Mouse (Mus musculus): ENCODE measurements at regions not wholly inside any gene's neighbourhood (a gene's known extent, or its start where the extent isn't known, plus 50 kb on each side); places are given as distances from the start of the nearest gene placed in this dataset.
"Not testable (repeated sequence)": the region's sequence is repeated elsewhere in the genome, so short reads cannot be mapped to it uniquely, and the experiment has no call there.

- peak; percentile 73 for ATAC-seq (ENCODE audit: low FRiP score)
These were observed 505.2 kb downstream of the Cypt12 start for GRCm38 (mm10) chr3:18453220-18453985.

GRCm38 (mm10) chr3:18453986-18454291 lies 505.7 kb downstream of the Cypt12 start:
- H3K9ac ChIP-seq, result no peak overlapping the region
- peak; percentile 55 for ATAC-seq (ENCODE audit: low FRiP score)
- H3K4me2 ChIP-seq (replicated peaks), result no peak overlapping the region
- H3K36me3 ChIP-seq, result no peaks in the 10 kb centered on the region
- WGBS, result 43% methylated on average over 2 of the region's 2 CpGs
- no peaks in the 10 kb centered on the region for H3K27me3 ChIP-seq
- H3K4me1 ChIP-seq, result no peaks in the 10 kb centered on the region
- H3K27ac ChIP-seq, result no peak overlapping the region
- H3K4me3 ChIP-seq, result no peak overlapping the region
- H3K9me3 ChIP-seq (replicated peaks), result no peaks in the 10 kb centered on the region

More at GRCm38 (mm10) chr3:18453220-18453985, 505.2 kb downstream of the Cypt12 start:
- Histone ChIP-seq H3K9ac (no peak overlapping the region), H3K4me1 (no peaks in the 10 kb centered on the region), H3K9me3 (replicated peaks) (no peaks in the 10 kb centered on the region), H3K36me3 (no peaks in the 10 kb centered on the region), H3K4me3 (no peak overlapping the region), H3K27me3 (no peaks in the 10 kb centered on the region), H3K4me2 (replicated peaks) (no peak overlapping the region), H3K27ac (no peak overlapping the region)
- WGBS, result 43% methylated on average over 3 of the region's 3 CpGs

- H3K4me3 ChIP-seq; ATAC-seq (ENCODE audit: low FRiP score); H3K36me3 ChIP-seq; H3K4me2 ChIP-seq (replicated peaks); H3K9ac ChIP-seq; H3K9me3 ChIP-seq (replicated peaks); H3K27me3 ChIP-seq; H3K27ac ChIP-seq; H3K4me1 ChIP-seq: not testable (repeated sequence)
- 70% methylated on average over 4 of the region's 4 CpGs for WGBS
These were observed 506.5 kb downstream of the Cypt12 start for GRCm38 (mm10) chr3:18454558-18455191.

GRCm38 (mm10) chr3:18456033-18456690 lies 508.0 kb downstream of the Cypt12 start:
- no peaks in the 10 kb centered on the region for H3K4me1 ChIP-seq
- 80% methylated on average over 2 of the region's 2 CpGs for WGBS
- H3K27me3 ChIP-seq, result no peaks in the 10 kb centered on the region
- H3K36me3 ChIP-seq, result no peaks in the 10 kb centered on the region
- no peaks in the 10 kb centered on the region for H3K9me3 ChIP-seq (replicated peaks)
- no peak overlapping the region for H3K4me3 ChIP-seq
- H3K9ac ChIP-seq, result no peak overlapping the region
- H3K4me2 ChIP-seq (replicated peaks), result no peak overlapping the region
- ATAC-seq (ENCODE audit: low FRiP score), result peak; percentile 69; the same call in 1 of the 2 replicates
- no peak overlapping the region for H3K27ac ChIP-seq

GRCm38 (mm10) chr3:18460267-18460666 lies 512.1 kb downstream of the Cypt12 start:
- H3K4me3 ChIP-seq, result no peak overlapping the region
- no peak overlapping the region for H3K27ac ChIP-seq
- no peaks in the 10 kb centered on the region for H3K9me3 ChIP-seq (replicated peaks)
- H3K4me2 ChIP-seq (replicated peaks), result no peak overlapping the region
- no peaks in the 10 kb centered on the region for H3K4me1 ChIP-seq
- no peak overlapping the region for H3K9ac ChIP-seq
- no peak for ATAC-seq (ENCODE audit: low FRiP score)
- H3K27me3 ChIP-seq, result no peaks in the 10 kb centered on the region
- no peaks in the 10 kb centered on the region for H3K36me3 ChIP-seq
- WGBS, result 89% methylated on average over 1 of the region's 1 CpGs

GRCm38 (mm10) chr3:18471846-18472245 lies 523.6 kb downstream of the Cypt12 start:
- Histone ChIP-seq H3K4me1 (no peaks in the 10 kb centered on the region), H3K27me3 (no peaks in the 10 kb centered on the region), H3K4me3 (no peak overlapping the region), H3K27ac (no peak overlapping the region), H3K4me2 (replicated peaks) (no peak overlapping the region), H3K36me3 (no peaks in the 10 kb centered on the region), H3K9me3 (replicated peaks) (no peaks in the 10 kb centered on the region), H3K9ac (no peak overlapping the region)
- 92% methylated on average over 3 of the region's 3 CpGs for WGBS
- no peak for ATAC-seq (ENCODE audit: low FRiP score)

- Histone ChIP-seq H3K4me2 (replicated peaks) (no peak overlapping the region), H3K36me3 (no peaks in the 10 kb centered on the region), H3K9me3 (replicated peaks) (no peaks in the 10 kb centered on the region), H3K4me1 (no peaks in the 10 kb centered on the region), H3K27ac (no peak overlapping the region), H3K9ac (no peak overlapping the region), H3K27me3 (no peaks in the 10 kb centered on the region), H3K4me3 (no peak overlapping the region)
- no peak for ATAC-seq (ENCODE audit: low FRiP score)
- WGBS, result 65% methylated on average over 2 of the region's 2 CpGs
These were observed 531.3 kb downstream of the Cypt12 start for GRCm38 (mm10) chr3:18479557-18479956.

- no peaks in the 10 kb centered on the region for H3K36me3 ChIP-seq
- ATAC-seq (ENCODE audit: low FRiP score), result no peak
- H3K27ac ChIP-seq, result no peak overlapping the region
- H3K27me3 ChIP-seq, result no peaks in the 10 kb centered on the region
- no peak overlapping the region for H3K4me2 ChIP-seq (replicated peaks)
- no peak overlapping the region for H3K9ac ChIP-seq
- WGBS, result 76% methylated on average over 2 of the region's 2 CpGs
- no peak overlapping the region for H3K4me3 ChIP-seq
- H3K4me1 ChIP-seq, result no peaks in the 10 kb centered on the region
- 0 out of 2 replicates have a peak, but pooled peaks cover 6% of the 10 kb centered on the region for H3K9me3 ChIP-seq (replicated peaks)
These were observed 533.8 kb downstream of the Cypt12 start for GRCm38 (mm10) chr3:18482006-18482405.

- Histone ChIP-seq H3K4me3 (no peak overlapping the region), H3K9me3 (replicated peaks) (0 out of 2 replicates have a peak, but pooled peaks cover 6% of the 10 kb centered on the region), H3K27ac (no peak overlapping the region), H3K27me3 (no peaks in the 10 kb centered on the region), H3K4me2 (replicated peaks) (no peak overlapping the region), H3K9ac (no peak overlapping the region), H3K4me1 (no peaks in the 10 kb centered on the region), H3K36me3 (no peaks in the 10 kb centered on the region)
- ATAC-seq (ENCODE audit: low FRiP score), result no peak
- 80% methylated on average over 2 of the region's 2 CpGs for WGBS
These were observed 540.7 kb downstream of the Cypt12 start for GRCm38 (mm10) chr3:18488886-18489285.

GRCm38 (mm10) chr3:18522562-18522961 lies 574.4 kb downstream of the Cypt12 start:
- H3K4me1 ChIP-seq, result no peaks in the 10 kb centered on the region
- H3K9ac ChIP-seq, result no peak overlapping the region
- no peak overlapping the region for H3K4me2 ChIP-seq (replicated peaks)
- ATAC-seq (ENCODE audit: low FRiP score), result no peak
- no peak overlapping the region for H3K4me3 ChIP-seq
- WGBS, result 35% methylated on average over 3 of the region's 3 CpGs
- no peaks in the 10 kb centered on the region for H3K27me3 ChIP-seq
- H3K9me3 ChIP-seq (replicated peaks), result no peaks in the 10 kb centered on the region
- H3K27ac ChIP-seq, result no peak overlapping the region
- no peaks in the 10 kb centered on the region for H3K36me3 ChIP-seq

GRCm38 (mm10) chr3:18524011-18524410 lies 575.8 kb downstream of the Cypt12 start:
- no peaks in the 10 kb centered on the region for H3K9me3 ChIP-seq (replicated peaks)
- H3K27me3 ChIP-seq, result no peaks in the 10 kb centered on the region
- no peak for ATAC-seq (ENCODE audit: low FRiP score)
- H3K9ac ChIP-seq, result no peak overlapping the region
- H3K27ac ChIP-seq, result no peak overlapping the region
- no peaks in the 10 kb centered on the region for H3K4me1 ChIP-seq
- no peaks in the 10 kb centered on the region for H3K36me3 ChIP-seq
- no peak overlapping the region for H3K4me3 ChIP-seq
- 87% methylated on average over 2 of the region's 2 CpGs for WGBS
- H3K4me2 ChIP-seq (replicated peaks), result no peak overlapping the region

GRCm38 (mm10) chr3:18557201-18557600 lies 609.0 kb downstream of the Cypt12 start:
- no peaks in the 10 kb centered on the region for H3K4me1 ChIP-seq
- 93% methylated on average over 2 of the region's 2 CpGs for WGBS
- H3K36me3 ChIP-seq, result no peaks in the 10 kb centered on the region
- H3K27ac ChIP-seq, result no peak overlapping the region
- no peak for ATAC-seq (ENCODE audit: low FRiP score)
- no peaks in the 10 kb centered on the region for H3K9me3 ChIP-seq (replicated peaks)
- H3K4me2 ChIP-seq (replicated peaks), result no peak overlapping the region
- no peak overlapping the region for H3K4me3 ChIP-seq
- no peak overlapping the region for H3K9ac ChIP-seq
- no peaks in the 10 kb centered on the region for H3K27me3 ChIP-seq

Measured in hindbrain, embryonic 12.5 days (tissue).